Mouse (Mus musculus) CD8-positive naive resting alpha-beta T cell, adult 2 months (primary cell): ENCODE measurements around the gene Ifi209.
A peak's percentile ranks its signal among the peaks of the same experiment; 100 is the strongest.
"Not testable (repeated sequence)": the region's sequence is repeated elsewhere in the genome, so short reads cannot be mapped to it uniquely, and the experiment has no call there.

Experiments
- DNase-seq, 2 experiments: peaks; one replicate each; pipeline ENCODE4 v3.0.0; 2022; ENCODE audit warnings: low read depth in 2 of 2, low spot score in 2 of 2

The Ifi209 gene

DNA sequence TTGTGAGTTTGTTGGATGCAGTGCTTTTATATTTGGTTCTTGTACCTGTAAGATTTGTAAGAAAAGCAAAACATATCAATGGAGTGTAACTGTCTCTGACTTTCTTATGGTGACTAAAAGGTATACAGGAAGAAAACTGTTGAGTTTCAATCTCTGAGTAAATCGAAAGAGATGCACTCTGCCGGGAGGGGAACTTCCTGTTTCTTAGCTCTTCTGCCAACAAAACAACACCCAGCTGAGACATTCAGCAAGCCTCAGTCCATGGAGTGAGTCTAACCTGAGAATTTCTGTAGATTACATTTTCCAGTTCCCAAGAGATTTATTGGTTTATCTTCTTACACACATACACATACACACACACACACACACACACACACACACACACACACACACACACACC lies at the start of gene Ifi209:
Gene Ifi209 (plus strand): TSS at position 296 of the 400 bp plus-strand sequence.
- DNase-seq: peak; percentile 35 to 44

DNA sequence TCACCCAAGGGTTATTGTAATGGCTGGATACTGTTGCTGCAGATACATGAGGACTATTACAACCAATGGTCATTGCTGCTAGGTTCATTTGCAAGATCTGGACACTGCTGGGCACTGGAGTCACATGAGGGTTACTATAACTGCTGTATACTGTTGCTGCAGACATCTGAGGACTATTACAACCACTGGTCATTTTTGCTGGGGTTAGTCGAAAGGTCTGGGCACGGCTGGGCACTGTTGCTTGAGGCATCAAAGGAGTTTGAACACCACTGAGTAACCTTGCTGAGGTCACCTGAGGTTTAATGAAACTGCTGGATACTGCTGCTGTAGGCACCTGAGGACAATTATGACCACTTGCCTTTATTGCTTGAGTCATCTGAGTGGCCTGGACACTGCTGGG lies 41.0 kb upstream of the Ifi209 start:
- not testable (repeated sequence) for DNase-seq

DNA sequence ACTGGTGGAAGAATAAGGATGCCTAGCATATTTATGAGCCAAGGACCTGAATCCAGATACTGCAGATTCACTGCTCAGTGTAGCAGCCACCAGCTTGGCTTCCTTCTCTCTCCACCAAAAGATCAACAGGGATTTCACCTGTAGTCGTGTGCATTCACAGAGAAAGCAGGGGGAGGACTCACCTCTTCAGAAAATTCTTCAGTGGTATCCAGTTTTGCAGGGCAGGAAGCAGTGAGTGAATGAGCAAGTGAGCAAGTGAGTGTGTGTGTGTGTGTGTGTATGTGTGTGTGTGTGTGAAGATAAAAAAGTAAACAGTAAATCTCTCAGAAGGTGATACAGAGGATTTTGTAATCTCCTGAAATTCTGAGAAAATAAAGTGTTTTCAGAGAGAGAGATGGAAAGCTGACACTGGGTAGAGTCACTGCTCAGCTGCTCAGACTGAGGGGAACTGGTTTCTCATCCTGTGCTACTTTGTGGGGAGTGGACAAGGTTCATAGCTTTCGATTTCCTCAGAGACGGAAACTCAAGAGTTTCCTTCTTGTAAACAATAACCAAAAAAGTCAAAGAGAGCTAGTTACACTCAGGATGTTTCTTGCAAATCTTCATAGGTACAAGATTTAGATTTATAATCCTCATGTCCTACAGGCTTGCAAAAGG lies 31.8 kb upstream of the Ifi209 start, which contains the start of gene Ifi213:
Gene Ifi213 (minus strand): TSS at position 437 of the 657 bp plus-strand sequence.
- peak in 1 of 2 experiments; percentile 39 for DNase-seq

DNA sequence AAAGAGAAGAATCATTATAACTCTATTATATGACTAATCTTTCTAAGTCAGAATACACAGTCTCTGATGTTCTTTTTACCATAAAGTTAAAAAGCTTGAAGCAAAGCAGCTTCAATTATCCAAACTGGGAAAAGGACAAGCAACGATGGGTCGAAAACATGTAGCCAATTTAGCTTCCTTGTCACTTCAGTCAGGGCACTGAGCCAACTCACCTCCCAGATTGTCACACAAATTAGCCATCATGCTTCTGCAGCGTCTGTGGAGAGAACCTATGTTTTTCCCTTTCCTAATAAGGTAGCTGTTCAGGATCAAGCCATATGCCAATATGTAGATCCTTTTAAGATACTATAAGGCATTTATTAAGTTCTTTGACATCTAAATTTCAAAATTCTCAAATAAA lies 20.4 kb upstream of the Ifi209 start:
- not testable (repeated sequence) for DNase-seq

DNA sequence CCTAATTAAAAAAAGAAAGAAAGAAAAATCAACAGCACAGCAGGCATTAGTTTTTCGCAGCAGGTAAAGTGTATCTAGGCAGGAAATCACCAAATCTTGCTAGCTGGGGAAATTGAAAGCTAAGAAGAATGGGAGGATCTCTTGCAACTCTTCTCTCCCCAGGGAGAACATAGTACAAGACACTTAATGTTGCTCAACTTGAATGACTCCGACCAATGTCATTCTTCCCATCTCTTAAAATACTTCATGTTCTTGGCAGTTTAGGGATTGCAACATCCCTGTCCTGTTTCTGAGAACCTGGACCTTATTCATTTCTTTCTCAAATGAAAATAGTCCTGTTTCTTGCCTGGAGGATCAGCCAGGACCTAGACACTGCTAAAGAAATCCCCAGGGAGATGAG lies 8.5 kb upstream of the Ifi209 start:
- not testable (repeated sequence) for DNase-seq

DNA sequence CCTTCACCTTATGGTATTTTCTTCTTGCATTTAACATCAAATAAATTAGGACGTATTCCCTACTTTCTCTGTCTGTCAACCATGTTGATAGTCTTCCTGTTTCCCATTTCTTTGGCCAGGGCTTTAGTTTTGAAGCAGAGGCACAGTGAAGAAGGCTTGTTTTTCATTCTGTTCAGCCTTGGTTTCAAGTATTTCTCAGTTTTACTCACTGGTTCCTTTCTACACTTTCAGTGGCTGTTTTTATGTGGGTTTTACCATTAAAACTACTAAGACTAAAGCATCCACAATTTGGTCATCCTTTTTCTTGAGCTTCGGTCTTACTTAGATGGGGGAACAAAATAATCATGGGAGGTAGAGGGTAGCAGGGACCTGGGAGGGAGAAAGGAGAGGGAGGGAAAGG lies 6.7 kb upstream of the Ifi209 start:
- no peak for DNase-seq

DNA sequence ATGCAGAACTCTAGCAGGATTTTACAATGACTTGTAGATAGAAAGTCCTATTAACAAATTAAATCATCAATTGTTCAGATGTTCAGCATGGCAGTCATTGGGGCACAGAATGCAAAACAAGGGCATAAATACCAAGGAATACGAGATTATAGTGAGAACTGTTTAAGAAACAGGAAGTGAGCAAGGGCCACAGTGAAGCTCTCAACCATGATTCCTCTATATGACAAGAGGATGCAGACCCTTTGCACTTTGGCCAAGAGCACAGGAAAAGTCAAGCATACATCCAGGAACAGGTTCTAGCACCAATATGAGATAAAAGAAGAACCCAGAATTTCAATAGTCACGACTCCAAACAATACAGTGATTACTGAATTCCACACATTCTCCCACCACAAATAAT lies 4.0 kb upstream of the Ifi209 start:
- no peak for DNase-seq

DNA sequence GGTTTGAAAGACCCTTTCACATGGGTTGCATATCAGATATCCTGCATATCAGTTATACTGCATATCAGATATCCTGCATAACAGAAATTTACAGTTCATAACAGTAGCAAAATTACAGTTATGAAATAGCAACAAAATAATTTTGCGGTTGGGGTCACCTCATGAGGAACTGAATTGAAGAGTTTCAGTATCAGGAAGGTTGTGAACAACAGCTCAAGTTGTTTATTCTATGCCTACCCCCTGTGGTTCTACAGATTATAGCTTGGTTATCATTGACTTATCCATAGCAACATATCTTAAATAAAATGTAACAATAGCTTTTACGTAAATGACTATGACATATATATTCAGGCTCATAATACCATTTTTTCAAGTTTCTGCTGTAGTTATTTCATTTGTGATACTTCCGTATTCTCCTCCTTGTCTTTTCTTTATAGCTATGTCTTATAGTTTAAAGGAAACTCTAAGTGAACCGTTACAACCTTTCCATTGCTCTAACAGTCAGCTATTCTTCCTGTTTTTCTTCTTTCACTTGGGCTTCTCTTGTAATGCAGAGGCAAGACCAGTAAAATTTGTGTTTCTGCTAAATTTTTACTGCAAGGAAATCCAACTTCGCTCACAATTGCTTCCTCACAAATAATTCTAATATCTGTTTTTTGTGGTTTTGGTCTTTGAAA lies 3.4 kb downstream of the Ifi209 start:
- no peak for DNase-seq

DNA sequence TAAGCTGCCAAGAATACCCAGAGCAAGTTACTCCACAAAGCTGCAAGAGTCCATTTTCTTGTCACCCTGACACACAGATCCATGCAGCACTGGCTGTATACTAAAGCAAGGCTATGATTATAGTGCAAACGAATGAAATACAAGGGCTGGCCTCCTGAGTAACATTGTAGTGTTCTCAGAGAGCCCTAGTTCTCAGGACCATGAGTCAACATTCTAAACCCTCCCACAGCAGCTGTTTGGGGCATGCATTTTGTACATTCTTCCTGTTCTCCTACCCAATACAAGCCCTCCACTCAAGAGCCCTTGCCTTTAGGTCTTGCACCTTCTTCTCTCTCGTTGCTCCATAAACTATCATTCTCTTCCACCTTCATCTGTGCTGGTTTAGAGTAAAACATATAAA lies 14.7 kb downstream of the Ifi209 start:
- DNase-seq: no peak

DNA sequence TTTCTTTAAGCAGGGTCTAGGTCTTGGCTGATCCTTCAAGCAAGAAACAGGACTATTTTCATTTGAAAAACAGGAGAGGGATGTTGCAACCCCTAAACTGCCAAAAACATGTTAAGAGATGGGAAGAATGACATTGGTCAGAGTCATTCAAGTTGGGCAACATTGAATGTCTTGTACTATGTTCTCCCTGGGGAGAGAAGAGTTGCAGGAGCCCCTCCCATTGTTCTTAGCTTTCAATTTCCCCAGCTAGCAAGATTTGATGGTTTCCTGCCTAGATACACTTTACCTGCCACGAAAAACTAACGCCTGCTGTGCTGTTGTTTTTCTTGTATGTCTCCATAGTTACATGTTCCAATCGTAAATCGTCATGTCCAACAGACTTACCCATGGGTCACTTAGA lies 27.3 kb downstream of the Ifi209 start:
- DNase-seq: no peak

DNA sequence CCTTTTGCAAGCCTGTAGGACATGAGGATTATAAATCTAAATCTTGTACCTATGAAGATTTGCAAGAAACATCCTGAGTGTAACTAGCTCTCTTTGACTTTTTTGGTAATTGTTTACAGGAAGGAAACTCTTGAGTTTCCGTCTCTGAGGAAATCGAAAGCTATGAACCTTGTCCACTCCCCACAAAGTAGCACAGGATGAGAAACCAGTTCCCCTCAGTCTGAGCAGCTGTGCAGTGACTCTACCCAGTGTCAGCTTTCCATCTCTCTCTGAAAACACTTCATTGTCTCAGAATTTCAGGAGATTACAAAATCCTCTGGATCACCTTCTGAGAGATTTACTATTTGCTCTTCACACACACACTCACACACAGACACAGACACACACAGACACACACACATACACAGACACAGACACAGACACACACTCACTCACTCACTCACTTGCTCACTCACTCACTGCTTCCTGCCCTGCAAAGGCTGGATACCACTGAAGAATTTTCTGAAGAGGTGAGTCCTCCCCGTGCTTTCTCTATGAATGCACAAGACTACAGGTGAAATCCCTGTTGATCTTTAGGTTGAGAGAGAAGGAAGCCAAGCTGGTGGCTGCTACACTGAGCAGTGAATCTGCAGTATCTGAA lies 42.9 kb downstream of the Ifi209 start, which contains the start of gene Ifi208:
Gene Ifi208 (plus strand): TSS at position 218 of the 640 bp plus-strand sequence.
- DNase-seq: peak; percentile 28 to 44

DNA sequence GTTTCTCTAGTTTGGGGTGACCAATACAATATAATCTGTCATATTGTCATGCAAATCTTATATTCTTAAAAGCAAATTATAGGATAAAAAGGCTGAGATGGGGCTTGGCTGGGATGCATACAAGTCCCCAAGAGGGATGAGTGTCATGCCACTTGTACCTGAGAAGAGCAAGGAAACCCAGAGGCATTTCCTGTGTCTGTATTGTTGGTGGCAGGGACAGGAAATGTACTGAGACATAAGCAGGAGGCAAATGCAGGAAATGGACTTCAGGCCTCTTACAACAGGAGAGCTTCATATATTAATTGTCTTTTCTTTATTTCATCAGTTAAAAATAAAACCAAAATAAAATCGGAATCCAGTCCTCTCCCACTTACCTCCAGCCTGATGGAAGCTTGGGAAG lies 47.9 kb downstream of the Ifi209 start:
- peak; percentile 19 to 21 for DNase-seq

DNA sequence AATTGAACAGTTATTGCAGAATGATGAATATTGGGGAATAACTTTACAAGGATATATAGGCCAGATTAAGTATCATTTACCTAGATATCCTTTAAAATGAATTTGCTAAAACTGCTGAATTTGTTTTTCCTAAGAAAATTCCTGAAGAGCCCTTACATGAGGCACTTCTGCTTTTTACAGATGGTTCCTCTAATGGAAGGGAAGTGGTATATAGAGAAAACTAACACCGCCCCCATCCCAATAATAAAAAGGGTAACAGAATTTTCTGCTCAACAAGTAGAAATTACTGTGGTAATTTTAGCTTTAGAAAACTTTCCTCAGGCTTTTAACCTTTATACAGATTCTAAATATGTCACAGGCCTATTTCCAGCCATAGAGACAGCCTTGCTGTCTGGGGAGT lies 63.6 kb downstream of the Ifi209 start:
- DNase-seq: no peak
